Mouse (Mus musculus): ENCODE results near the gene Prrc2a.

GRCm38 (mm10) chr17:35201128-35201527, 36.4 kb upstream of the Prrc2a start:
- no peak for TF ChIP-seq POLR2A (IDR thresholded peaks at IDR 0.05; ENCODE audit: borderline replicate concordance, extremely low read depth, low read depth, low read length)
- TF ChIP-seq CTCF (IDR thresholded peaks at IDR 0.05; ENCODE audit: insufficient read depth, low read length), result no peak
